In genomic region chr2:102734055-102734454, GRCm38 (mm10) we compare ENCODE assay signal across 19 mouse cellular contexts.
DNase-seq lines count a peak whose midpoint lies in the region; ATAC-seq and TF ChIP-seq lines count a peak whose summit lies in the region.
"Had no signal": no experiment of that assay in that cellular context is flagged by ENCODE, and none has a peak within 500 bp of the region (broad histone marks: within the 10 kb centered on the region; RNA-seq: fewer than 3 reads in every experiment).

No protein-coding gene starts in this region.

- 0 out of 2 replicates have a peak, but pooled peaks cover 8% of the 10 kb centered on the region for H3K27me3 ChIP-seq in limb, embryonic 12.5 days
- no peaks in the 10 kb centered on the region for H3K27me3 ChIP-seq in limb, embryonic 10.5 days (ENCODE audit: low read depth, poor library complexity, severe bottlenecking)
- H3K27me3 ChIP-seq in CH12.LX (replicated peaks), result no peaks in the 10 kb centered on the region
- H3K27me3 ChIP-seq in liver, embryonic 14.5 days (ENCODE audit: control insufficient read depth, insufficient read depth, low read length), result no peaks in the 10 kb centered on the region
- H3K27me3 ChIP-seq: forebrain, embryonic 13.5 days; heart, embryonic 13.5 days; hindbrain, embryonic 12.5 days had no signal

- no peak overlapping the region for H3K4me3 ChIP-seq in limb, embryonic 12.5 days (replicated peaks)
- H3K4me3 ChIP-seq in limb, embryonic 10.5 days, result no peak overlapping the region
- no peak overlapping the region for H3K4me3 ChIP-seq in CH12.LX (replicated peaks in 1 of 3; ENCODE audit: low read depth in 2 of 3, low read length in 2 of 3, poor library complexity in 1 of 3)
- no peak overlapping the region for H3K4me3 ChIP-seq in liver, embryonic 14.5 days (ENCODE audit: insufficient read depth in 1 of 2, low read depth in 2 of 2, low read length in 2 of 2)
- H3K4me3 ChIP-seq: forebrain, embryonic 13.5 days; heart, embryonic 13.5 days; hindbrain, embryonic 12.5 days had no signal

- no peak for TF ChIP-seq CTCF in CH12.LX (conservative IDR thresholded peaks at IDR 0.05 in 1 of 2, IDR thresholded peaks at IDR 0.05 in 1 of 2; ENCODE audit: low read depth in 2 of 2, low read length in 2 of 2)
- no peak for TF ChIP-seq CTCF in liver, embryonic 14.5 days (IDR thresholded peaks at IDR 0.05; ENCODE audit: low read depth)

- in situ Hi-C loops in CH12.LX (cut with MboI; ENCODE audit: low pct_ligation_motif_present, low pct_unique_long_range_greater_than_20kb, low sequenced_read_pairs), result no loop called here

- no peak overlapping the region for H3K4me2 ChIP-seq in limb, embryonic 12.5 days
- peak overlapping the region; percentile 63; the same call in 1 of the 2 replicates for H3K4me2 ChIP-seq in CH12.LX (ENCODE audit: insufficient read depth, low read depth, poor library complexity, severe bottlenecking)
- H3K4me2 ChIP-seq in liver, embryonic 14.5 days (ENCODE audit: low read depth), result no peak overlapping the region
- H3K4me2 ChIP-seq: forebrain, embryonic 13.5 days; heart, embryonic 13.5 days; hindbrain, embryonic 12.5 days had no signal

- dilution Hi-C loops in CH12.LX (cut with MboI; ENCODE audit: extremely low pct_ligation_motif_present, extremely low pct_unique_long_range_greater_than_20kb, low sequenced_read_pairs), result no loop called here

- no peaks in the 10 kb centered on the region for H3K36me3 ChIP-seq in limb, embryonic 12.5 days
- no peaks in the 10 kb centered on the region for H3K36me3 ChIP-seq in limb, embryonic 10.5 days
- H3K36me3 ChIP-seq in CH12.LX (replicated peaks in 1 of 2; ENCODE audit: control insufficient read depth in 1 of 2, insufficient read depth in 1 of 2, low read length in 1 of 2), result no peaks in the 10 kb centered on the region
- H3K36me3 ChIP-seq in liver, embryonic 14.5 days (replicated peaks; ENCODE audit: control insufficient read depth, insufficient read depth, low read depth), result no peaks in the 10 kb centered on the region
- H3K36me3 ChIP-seq: heart, embryonic 13.5 days; hindbrain, embryonic 12.5 days had no signal

- WGBS in limb, embryonic 12.5 days, result 87% methylated on average over 3 of the region's 3 CpGs
- WGBS in limb, embryonic 10.5 days, result 89% methylated on average over 3 of the region's 3 CpGs
- 38% methylated on average over 3 of the region's 3 CpGs for WGBS in liver, embryonic 14.5 days (ENCODE audit: insufficient replicate concordance)

- no peak for ATAC-seq in limb, embryonic 12.5 days (ENCODE audit: insufficient number of reproducible peaks, insufficient read depth, low FRiP score, low TSS enrichment, low read depth)
- ATAC-seq in liver, embryonic 14.5 days (ENCODE audit: insufficient read depth), result peak; percentile 68
- ATAC-seq: forebrain, embryonic 13.5 days; hindbrain, embryonic 16.5 days had no signal

- no peak for TF ChIP-seq EP300 in CH12.LX (IDR thresholded peaks at IDR 0.05; ENCODE audit: low read length)
- TF ChIP-seq EP300 in liver, embryonic 14.5 days (IDR thresholded peaks at IDR 0.05; ENCODE audit: low read depth), result peak; percentile 30

- H3K9ac ChIP-seq in limb, embryonic 12.5 days (replicated peaks), result no peak overlapping the region
- H3K9ac ChIP-seq in CH12.LX (ENCODE audit: insufficient read depth, low read depth), result no peak overlapping the region; the same call in 1 of the 2 replicates
- no peak overlapping the region for H3K9ac ChIP-seq in liver, embryonic 14.5 days (replicated peaks)
- H3K9ac ChIP-seq: forebrain, embryonic 13.5 days; forebrain, postnatal 0 days; heart, embryonic 13.5 days; hindbrain, embryonic 12.5 days had no signal

- no peak for DNase-seq in limb, embryonic 10.5 days (ENCODE audit: low spot score)
- DNase-seq in CH12.LX (ENCODE audit: extremely low read depth) (no peak), MEL-GATA-1-ER (ENCODE audit: extremely low read depth, low read depth) (peak; percentile 56)
- no peak for DNase-seq in liver, embryonic 14.5 days (ENCODE audit: low read depth in 3 of 3, low spot score in 3 of 3)
- DNase-seq in ovary, adult 18-20 months (ENCODE audit: low spot score), result no peak
- no peak for DNase-seq in retina, postnatal 1 day
- DNase-seq in cerebellum, adult 18-20 months, result no peak
- DNase-seq: adrenal gland, postnatal 10 days; cerebellum, adult 11 months; cerebellum, adult 9-10 months; cerebellum, postnatal 25 days; forebrain, postnatal 0 days; gastrocnemius, postnatal 14 days; heart, postnatal 4 days had no signal

- no peaks in the 10 kb centered on the region for H3K9me3 ChIP-seq in limb, embryonic 12.5 days
- no peaks in the 10 kb centered on the region for H3K9me3 ChIP-seq in limb, embryonic 10.5 days (replicated peaks)
- H3K9me3 ChIP-seq in CH12.LX (replicated peaks; ENCODE audit: low read length), result no peaks in the 10 kb centered on the region
- H3K9me3 ChIP-seq in liver, embryonic 14.5 days (ENCODE audit: control insufficient read depth, low read length), result no peaks in the 10 kb centered on the region
- H3K9me3 ChIP-seq: forebrain, embryonic 13.5 days; heart, embryonic 13.5 days; hindbrain, embryonic 12.5 days had no signal

- H3K4me1 ChIP-seq in limb, embryonic 12.5 days (replicated peaks), result peaks cover 37% of the 10 kb centered on the region
- peaks cover 35% of the 10 kb centered on the region for H3K4me1 ChIP-seq in limb, embryonic 10.5 days
- H3K4me1 ChIP-seq in CH12.LX (ENCODE audit: control insufficient read depth in 1 of 2, insufficient read depth in 2 of 2), result peaks cover 43 to 83% of the 10 kb centered on the region in 2 experiments
- H3K4me1 ChIP-seq in liver, embryonic 14.5 days (replicated peaks; ENCODE audit: control insufficient read depth in 2 of 2, insufficient read depth in 2 of 2, low read length in 1 of 2), result peaks cover 0 to 6% of the 10 kb centered on the region in 2 experiments; a peak in 2 of 4 replicates

- no peak for TF ChIP-seq POLR2A in CH12.LX (IDR thresholded peaks at IDR 0.05; ENCODE audit: low read depth, low read length)

- no peaks in the 10 kb centered on the region for H3K79me2 ChIP-seq in CH12.LX (replicated peaks; ENCODE audit: control insufficient read depth, extremely low read depth, insufficient read depth, poor library complexity, severe bottlenecking)

- TF ChIP-seq RAD21 in CH12.LX (IDR thresholded peaks at IDR 0.05; ENCODE audit: low read depth, low read length), result no peak

- H3K27ac ChIP-seq in limb, embryonic 12.5 days, result 0 out of 2 replicates have a peak overlapping the region, but pooled peaks have one; percentile 54
- no peak overlapping the region for H3K27ac ChIP-seq in limb, embryonic 10.5 days
- H3K27ac ChIP-seq in CH12.LX (ENCODE audit: insufficient read depth, low read depth), result peak overlapping the region; percentile 16
- no peak overlapping the region for H3K27ac ChIP-seq in liver, embryonic 14.5 days
- H3K27ac ChIP-seq: forebrain, embryonic 13.5 days; heart, embryonic 13.5 days; hindbrain, embryonic 12.5 days had no signal

TF ChIP-seq in CH12.LX, 34 proteins besides CTCF, POLR2A, EP300 and RAD21:
- TF ChIP-seq ZMIZ1 (IDR thresholded peaks at IDR 0.05; ENCODE audit: low read depth, low read length) (no peak), ELF1 (IDR thresholded peaks at IDR 0.05; ENCODE audit: low read depth, low read length) (peak; percentile 11; the same call in 1 of the 2 replicates)

Comparison
In these comparisons a context has a peak if more than half of its experiments do, and no peak if none do; other contexts are left out.
1. H3K27ac ChIP-seq: peak in limb, embryonic 12.5 days (single experiment) and CH12.LX (single experiment); none in limb, embryonic 10.5 days (single experiment) and liver, embryonic 14.5 days (single experiment).